Mouse (Mus musculus): ENCODE results near the gene Iba57. TPM values are rescaled to one million over a fixed set of nuclear protein-coding genes. Genes with fewer than 3 reads are reported as not detected.

Gene Iba57
- polyA plus RNA-seq, 1 experiment from 2014 or later, result 2.4 TPM

DNA sequence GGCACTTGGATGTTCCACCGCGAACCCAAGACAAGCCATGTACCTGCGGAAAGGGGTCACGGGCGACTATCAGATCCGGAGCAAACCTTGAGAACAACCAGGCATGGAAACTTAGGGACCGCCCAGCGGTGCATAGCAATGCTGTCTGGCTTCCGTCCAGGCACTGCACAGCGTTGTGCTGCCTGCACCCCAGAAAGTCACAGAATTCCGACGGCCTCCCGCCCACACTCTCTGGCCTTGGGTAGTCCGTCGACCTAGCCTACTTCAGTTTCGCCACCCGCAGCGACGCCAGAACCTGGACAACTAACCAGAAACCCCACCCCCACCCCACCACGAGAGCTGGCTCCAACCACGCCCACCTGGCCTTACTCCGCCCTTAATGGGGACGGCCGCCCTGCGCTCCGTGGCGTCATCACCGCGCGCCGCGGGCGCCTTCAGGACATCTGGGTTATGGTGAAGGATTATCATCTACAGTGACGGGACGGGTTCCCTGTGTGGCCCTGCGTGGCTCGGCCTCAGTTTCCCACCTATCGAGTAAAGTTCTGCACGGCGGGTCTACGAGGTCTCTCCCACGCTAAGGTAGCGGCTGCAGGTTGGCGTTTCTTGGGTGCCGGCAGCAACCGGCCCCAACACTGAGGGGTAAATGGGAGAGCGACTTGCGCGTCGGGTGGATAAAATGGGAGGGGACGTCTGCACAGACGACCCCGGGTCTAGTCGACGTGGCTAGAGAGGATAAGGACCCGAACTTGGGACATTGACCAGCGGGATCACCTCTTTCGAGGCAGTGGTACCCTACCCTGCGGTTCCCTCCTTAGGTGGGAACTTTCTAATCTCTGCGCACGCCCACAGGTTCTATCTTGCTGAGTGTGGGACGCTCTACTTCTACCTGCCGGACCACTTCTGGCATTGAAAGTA is 38.8 kb upstream of the Iba57 start, which contains the start of gene Mrpl55:
Gene Mrpl55, plus strand, starts transcription at position 406 of the 915 bp plus-strand sequence.
- Histone ChIP-seq H3K27ac (ENCODE audit: low read depth, low read length) (no peak within 1 kb of the TSS), H3K4me3 (ENCODE audit: low read depth, low read length) (peak within 1 kb of the TSS; percentile 82), H3K4me1 (replicated peaks; ENCODE audit: control insufficient read depth, insufficient read depth, low read length) (peaks cover 5% of the 10 kb centered on the region; the same call in 1 of the 2 replicates), H3K9me3 (ENCODE audit: control insufficient read depth, low read length) (no peaks in the 10 kb centered on the region), H3K27me3 (ENCODE audit: control insufficient read depth, insufficient read depth, low read length) (no peaks in the 10 kb centered on the region), H3K9ac (ENCODE audit: low read length) (peak within 1 kb of the TSS; percentile 72), H3K36me3 (ENCODE audit: control insufficient read depth, insufficient read depth, low read length) (peaks cover 2% of the 10 kb centered on the region; the same call in 1 of the 2 replicates), H3K4me2 (ENCODE audit: low read depth, low read length, severe bottlenecking) (peak within 1 kb of the TSS; percentile 82)
- peak; percentile 94 for ATAC-seq (replicated peaks; ENCODE audit: low FRiP score)
- under 1% methylated on average over 63 of the region's 63 CpGs for WGBS
- peak; percentile 96 for DNase-seq (ENCODE audit: low spot score)

DNA sequence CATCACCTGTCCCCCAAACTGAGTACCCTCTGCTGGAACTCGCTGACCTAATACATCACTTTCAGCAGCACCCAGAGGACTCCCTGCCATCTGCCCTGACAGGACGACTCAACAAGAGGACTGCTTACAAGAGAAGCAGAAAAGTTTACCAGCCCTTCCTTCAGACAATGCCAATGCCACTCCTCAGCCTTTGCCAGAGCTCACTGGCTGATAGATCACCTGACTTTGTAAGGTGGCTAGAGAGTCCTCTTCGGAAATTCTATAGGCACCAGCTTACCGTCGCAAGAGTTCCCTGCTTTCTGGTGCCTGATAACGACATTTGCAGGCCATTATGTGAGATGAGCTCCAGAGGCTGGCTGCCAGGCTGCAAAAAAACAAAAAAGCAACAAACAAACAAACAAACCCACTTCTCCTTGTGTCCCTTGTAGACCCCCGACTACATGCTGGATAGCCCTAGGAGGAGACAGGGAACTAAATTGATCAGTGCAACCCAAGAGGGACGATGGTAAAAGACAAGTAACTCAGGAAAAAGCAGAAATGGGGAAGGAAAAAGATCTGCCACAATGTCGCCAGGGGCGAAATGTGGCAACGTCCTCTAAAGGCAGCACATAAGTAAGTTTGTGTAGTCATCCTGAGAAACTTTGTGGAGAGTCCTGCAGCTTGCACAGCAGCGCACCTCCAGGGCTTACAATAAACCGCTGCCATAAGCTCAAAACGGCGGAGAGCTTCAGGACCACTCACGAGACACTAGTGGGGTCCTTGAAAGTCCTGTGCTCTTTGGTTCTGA is 37.9 kb upstream of the Iba57 start:
- Histone ChIP-seq H3K9ac (ENCODE audit: low read length) (peak overlapping the region; percentile 72), H3K4me1 (replicated peaks; ENCODE audit: control insufficient read depth, insufficient read depth, low read length) (peaks cover 5% of the 10 kb centered on the region; the same call in 1 of the 2 replicates), H3K9me3 (ENCODE audit: control insufficient read depth, low read length) (no peaks in the 10 kb centered on the region), H3K36me3 (ENCODE audit: control insufficient read depth, insufficient read depth, low read length) (peaks cover 2% of the 10 kb centered on the region; the same call in 1 of the 2 replicates), H3K4me3 (ENCODE audit: low read depth, low read length) (peak overlapping the region; percentile 82), H3K27ac (ENCODE audit: low read depth, low read length) (no peak overlapping the region), H3K27me3 (ENCODE audit: control insufficient read depth, insufficient read depth, low read length) (no peaks in the 10 kb centered on the region), H3K4me2 (ENCODE audit: low read depth, low read length, severe bottlenecking) (peak overlapping the region; percentile 82)
- no peak for ATAC-seq (replicated peaks; ENCODE audit: low FRiP score)
- DNase-seq (ENCODE audit: low spot score), result no peak
- 34% methylated on average over 16 of the region's 16 CpGs for WGBS

- H3K27ac ChIP-seq (ENCODE audit: low read depth, low read length), result no peak overlapping the region
- no peaks in the 10 kb centered on the region for H3K36me3 ChIP-seq (ENCODE audit: control insufficient read depth, insufficient read depth, low read length)
- no peak overlapping the region for H3K4me3 ChIP-seq (ENCODE audit: low read depth, low read length)
- H3K9me3 ChIP-seq (ENCODE audit: control insufficient read depth, low read length), result no peaks in the 10 kb centered on the region
- no peak overlapping the region for H3K9ac ChIP-seq (ENCODE audit: low read length)
- no peak overlapping the region for H3K4me2 ChIP-seq (ENCODE audit: low read depth, low read length, severe bottlenecking)
- H3K4me1 ChIP-seq (replicated peaks; ENCODE audit: control insufficient read depth, insufficient read depth, low read length), result no peaks in the 10 kb centered on the region; the same call in 1 of the 2 replicates
- no peak for ATAC-seq (replicated peaks; ENCODE audit: low FRiP score)
- H3K27me3 ChIP-seq (ENCODE audit: control insufficient read depth, insufficient read depth, low read length), result no peaks in the 10 kb centered on the region
- no peak for DNase-seq (ENCODE audit: low spot score)
These were observed 32.7 kb upstream of the Iba57 start for GRCm38 (mm10) chr11:59196230-59196629.

GRCm38 (mm10) chr11:59192059-59192386 is 28.5 kb upstream of the Iba57 start, which contains the start of gene Guk1:
Guk1 (minus strand) TSS chr11:59192212.
- Histone ChIP-seq H3K9ac (ENCODE audit: low read length) (peak within 1 kb of the TSS; percentile 77), H3K4me2 (ENCODE audit: low read depth, low read length, severe bottlenecking) (peak within 1 kb of the TSS; percentile 88), H3K36me3 (ENCODE audit: control insufficient read depth, insufficient read depth, low read length) (no peaks in the 10 kb centered on the region), H3K4me1 (replicated peaks; ENCODE audit: control insufficient read depth, insufficient read depth, low read length) (no peaks in the 10 kb centered on the region; the same call in 1 of the 2 replicates), H3K27ac (ENCODE audit: low read depth, low read length) (peak within 1 kb of the TSS; percentile 70), H3K4me3 (ENCODE audit: low read depth, low read length) (peak within 1 kb of the TSS; percentile 63), H3K27me3 (ENCODE audit: control insufficient read depth, insufficient read depth, low read length) (no peaks in the 10 kb centered on the region), H3K9me3 (ENCODE audit: control insufficient read depth, low read length) (no peaks in the 10 kb centered on the region)
- DNase-seq (ENCODE audit: low spot score) (no peak), ATAC-seq (replicated peaks; ENCODE audit: low FRiP score) (peak; percentile 45; the same call in 1 of the 2 replicates)
- 7% methylated on average over 16 of the region's 16 CpGs for WGBS

GRCm38 (mm10) chr11:59191231-59192058 is 27.9 kb upstream of the Iba57 start:
- Histone ChIP-seq H3K4me3 (ENCODE audit: low read depth, low read length) (peak overlapping the region; percentile 63), H3K27me3 (ENCODE audit: control insufficient read depth, insufficient read depth, low read length) (no peaks in the 10 kb centered on the region), H3K9ac (ENCODE audit: low read length) (peak overlapping the region; percentile 77), H3K27ac (ENCODE audit: low read depth, low read length) (peak overlapping the region; percentile 70), H3K4me2 (ENCODE audit: low read depth, low read length, severe bottlenecking) (peak overlapping the region; percentile 88), H3K36me3 (ENCODE audit: control insufficient read depth, insufficient read depth, low read length) (no peaks in the 10 kb centered on the region), H3K9me3 (ENCODE audit: control insufficient read depth, low read length) (no peaks in the 10 kb centered on the region), H3K4me1 (replicated peaks; ENCODE audit: control insufficient read depth, insufficient read depth, low read length) (no peaks in the 10 kb centered on the region; the same call in 1 of the 2 replicates)
- ATAC-seq (replicated peaks; ENCODE audit: low FRiP score) (peak; percentile 95), DNase-seq (ENCODE audit: low spot score) (peak; percentile 91)
- 0% methylated on average over 58 of the region's 59 CpGs for WGBS

GRCm38 (mm10) chr11:59187706-59188105 is 24.2 kb upstream of the Iba57 start:
- no peak overlapping the region for H3K4me2 ChIP-seq (ENCODE audit: low read depth, low read length, severe bottlenecking)
- no peaks in the 10 kb centered on the region for H3K9me3 ChIP-seq (ENCODE audit: control insufficient read depth, low read length)
- peaks cover under 1% of the 10 kb centered on the region; the same call in 1 of the 2 replicates for H3K4me1 ChIP-seq (replicated peaks; ENCODE audit: control insufficient read depth, insufficient read depth, low read length)
- 91% methylated on average over 6 of the region's 6 CpGs for WGBS
- H3K36me3 ChIP-seq (ENCODE audit: control insufficient read depth, insufficient read depth, low read length), result no peaks in the 10 kb centered on the region; the same call in 1 of the 2 replicates
- no peaks in the 10 kb centered on the region for H3K27me3 ChIP-seq (ENCODE audit: control insufficient read depth, insufficient read depth, low read length)
- H3K4me3 ChIP-seq (ENCODE audit: low read depth, low read length), result no peak overlapping the region
- no peak overlapping the region for H3K9ac ChIP-seq (ENCODE audit: low read length)
- DNase-seq (ENCODE audit: low spot score) (no peak), ATAC-seq (replicated peaks; ENCODE audit: low FRiP score) (no peak)
- no peak overlapping the region for H3K27ac ChIP-seq (ENCODE audit: low read depth, low read length)

DNA sequence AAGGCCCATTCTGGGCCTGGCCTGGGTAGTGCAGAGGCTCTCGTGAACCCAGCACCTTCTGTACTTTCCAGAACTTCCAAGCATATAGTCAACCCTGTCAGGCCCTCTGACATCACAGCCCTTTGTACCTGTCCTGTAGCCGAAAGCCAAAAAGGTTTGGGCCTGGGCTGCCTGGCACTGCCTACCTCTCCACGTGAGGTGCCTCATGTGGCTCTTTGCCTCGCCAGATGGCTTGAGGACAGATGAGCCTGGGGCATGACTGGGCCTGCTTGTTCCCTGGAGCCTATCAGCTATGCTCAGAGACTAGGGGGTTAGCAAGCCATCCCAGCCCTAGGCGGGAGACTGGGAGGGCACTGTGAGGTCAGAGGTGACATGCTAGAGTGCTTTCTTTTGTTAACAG is 22.0 kb upstream of the Iba57 start:
- Histone ChIP-seq H3K9ac (ENCODE audit: low read length) (no peak overlapping the region), H3K27me3 (ENCODE audit: control insufficient read depth, insufficient read depth, low read length) (no peaks in the 10 kb centered on the region), H3K36me3 (ENCODE audit: control insufficient read depth, insufficient read depth, low read length) (no peaks in the 10 kb centered on the region; the same call in 1 of the 2 replicates), H3K4me3 (ENCODE audit: low read depth, low read length) (no peak overlapping the region), H3K4me2 (ENCODE audit: low read depth, low read length, severe bottlenecking) (no peak overlapping the region), H3K27ac (ENCODE audit: low read depth, low read length) (no peak overlapping the region), H3K4me1 (replicated peaks; ENCODE audit: control insufficient read depth, insufficient read depth, low read length) (0 out of 2 replicates have a peak, but pooled peaks cover 2% of the 10 kb centered on the region), H3K9me3 (ENCODE audit: control insufficient read depth, low read length) (no peaks in the 10 kb centered on the region)
- no peak for DNase-seq (ENCODE audit: low spot score)
- no peak for ATAC-seq (replicated peaks; ENCODE audit: low FRiP score)
- 82% methylated on average over 5 of the region's 5 CpGs for WGBS

DNA sequence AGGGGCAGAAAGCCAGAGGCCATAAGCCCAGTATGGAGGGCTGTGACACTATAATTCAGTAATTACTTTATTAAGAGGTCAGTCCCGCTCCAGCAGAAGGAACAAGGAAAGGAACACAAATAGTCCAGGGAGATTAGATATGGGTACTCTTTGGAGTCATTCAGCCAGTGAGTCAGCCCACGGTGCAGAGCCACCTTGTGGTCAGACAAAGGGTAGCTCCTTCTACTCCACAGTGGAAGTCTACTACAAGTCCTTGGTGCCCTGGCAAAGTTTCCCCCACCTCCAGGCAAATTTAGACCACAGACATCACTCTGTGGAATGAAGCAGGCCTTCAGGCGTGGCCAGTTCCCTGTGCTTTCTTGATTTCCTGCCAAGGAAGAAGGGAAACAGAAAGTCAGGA is 20.3 kb upstream of the Iba57 start:
- DNase-seq (ENCODE audit: low spot score), result no peak
- WGBS, result 32% methylated on average over 3 of the region's 3 CpGs

More for the DNA sequence above, 20.3 kb upstream of the Iba57 start:
- H3K4me2 ChIP-seq (ENCODE audit: low read depth, low read length, severe bottlenecking), result no peak overlapping the region
- H3K9me3 ChIP-seq (ENCODE audit: control insufficient read depth, low read length), result no peaks in the 10 kb centered on the region
- H3K27ac ChIP-seq (ENCODE audit: low read depth, low read length), result no peak overlapping the region
- no peak overlapping the region for H3K4me3 ChIP-seq (ENCODE audit: low read depth, low read length)
- H3K4me1 ChIP-seq (replicated peaks; ENCODE audit: control insufficient read depth, insufficient read depth, low read length), result 0 out of 2 replicates have a peak, but pooled peaks cover 2% of the 10 kb centered on the region
- no peaks in the 10 kb centered on the region for H3K27me3 ChIP-seq (ENCODE audit: control insufficient read depth, insufficient read depth, low read length)
- H3K36me3 ChIP-seq (ENCODE audit: control insufficient read depth, insufficient read depth, low read length), result no peaks in the 10 kb centered on the region; the same call in 1 of the 2 replicates
- no peak for ATAC-seq (replicated peaks; ENCODE audit: low FRiP score)
- H3K9ac ChIP-seq (ENCODE audit: low read length), result no peak overlapping the region
